Mouse (Mus musculus) forebrain, embryonic 16.5 days (tissue): ENCODE results near the gene Ccr1. TPM values are rescaled to one million over a fixed set of nuclear protein-coding genes. Genes with fewer than 3 reads are reported as not detected.

ENCODE experiments used
- ATAC-seq: fragments of 200-750 bp; cut with Nextera tagmentation; 2 replicates; pipeline ENCODE4 v1.8.0; 2017; ENCODE audit warnings: mild to moderate bottlenecking, moderate library complexity
- H3K27ac ChIP-seq: fragments of 300-500 bp; sonication (generic); 2 replicates; pipeline ENCODE4 v1.5.1; 2014; ENCODE audit warnings: low read length, control low read depth
- H3K27me3 ChIP-seq: fragments of 300-500 bp; sonication (generic); replicated peaks from 2 replicates; pipeline ENCODE4 v1.6.1; 2014; ENCODE audit warnings: low read length; ENCODE audit not compliant: control insufficient read depth, insufficient read depth
- H3K36me3 ChIP-seq: fragments of 300-500 bp; sonication (generic); 2 replicates; pipeline ENCODE4 v1.6.1; 2014; ENCODE audit not compliant: control insufficient read depth, insufficient read depth
- H3K4me1 ChIP-seq: fragments of 300-500 bp; sonication (generic); replicated peaks from 2 replicates; pipeline ENCODE4 v1.6.1; 2014; ENCODE audit warnings: low read length; ENCODE audit not compliant: control insufficient read depth, insufficient read depth
- H3K4me2 ChIP-seq: fragments of 300-500 bp; sonication (generic); 2 replicates; pipeline ENCODE4 v1.6.1; 2014; ENCODE audit warnings: mild to moderate bottlenecking, low read length, control low read depth
- H3K4me3 ChIP-seq: fragments of 300-500 bp; sonication (generic); replicated peaks from 2 replicates; pipeline ENCODE4 v1.5.1; 2014; ENCODE audit warnings: mild to moderate bottlenecking, low read length, control low read depth
- H3K9ac ChIP-seq: fragments of 300-500 bp; sonication (generic); replicated peaks from 2 replicates; pipeline ENCODE4 v1.6.1; 2014; ENCODE audit warnings: low read depth, low read length, control low read depth
- H3K9me3 ChIP-seq: fragments of 300-500 bp; sonication (generic); 2 replicates; pipeline ENCODE4 v1.6.1; 2016; ENCODE audit warnings: low read length; ENCODE audit not compliant: control insufficient read depth
- WGBS: fragments of 180-500 bp; shearing (Covaris S2); extraction: QIAGEN DNeasy Blood & Tissue Kit; methylation state at CpG from one replicate; pipeline ENCODE4 v1.1.7; 2014; 5-methylcytosine and 5-hydroxymethylcytosine counted together
- polyA plus RNA-seq: library from polyadenylated mRNA; unstranded; fragments of >200 nt; fragmentation: Nextera tagmentation; extraction: Ambion mirVana; gene quantifications from 2 replicates; pipeline ENCODE4 v1.2.1, GENCODE M21; 2015

The Ccr1 gene
- polyA plus RNA-seq, result 0.39 and 0.70 TPM in 2 replicates

DNA sequence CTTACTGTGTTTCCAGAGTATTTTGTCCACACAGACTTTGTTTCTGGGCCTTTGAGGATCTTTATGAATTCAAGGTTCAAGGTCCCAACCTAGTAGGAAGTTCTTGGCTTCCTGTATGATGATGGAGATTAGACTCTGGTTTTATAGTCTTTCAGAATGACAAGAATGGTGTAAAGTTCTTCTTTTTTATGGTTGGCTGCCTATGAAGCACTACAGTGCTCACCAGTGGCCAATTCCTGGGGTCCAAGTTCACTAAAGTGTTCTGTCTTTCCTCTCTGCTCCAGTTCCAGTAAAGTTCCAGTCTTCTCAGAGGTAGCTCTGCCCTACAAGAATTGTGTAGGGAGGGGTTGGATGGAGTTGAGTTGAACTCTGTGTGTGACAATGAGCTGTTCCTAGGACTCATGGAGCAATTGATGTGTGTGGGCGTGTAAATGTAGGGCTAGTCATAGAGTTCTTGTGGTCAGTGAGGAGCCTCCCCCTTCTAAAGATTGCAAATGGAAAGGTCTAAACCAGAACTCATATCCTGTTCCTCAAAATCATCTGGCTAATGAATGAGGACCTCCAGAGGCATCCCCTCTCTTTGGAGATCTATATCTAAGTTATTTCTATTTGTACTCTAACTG is at the start of gene Ccr1:
Gene Ccr1, minus strand, starts transcription at position 403 of the 623 bp plus-strand sequence.
- no peak for ATAC-seq

DNA sequence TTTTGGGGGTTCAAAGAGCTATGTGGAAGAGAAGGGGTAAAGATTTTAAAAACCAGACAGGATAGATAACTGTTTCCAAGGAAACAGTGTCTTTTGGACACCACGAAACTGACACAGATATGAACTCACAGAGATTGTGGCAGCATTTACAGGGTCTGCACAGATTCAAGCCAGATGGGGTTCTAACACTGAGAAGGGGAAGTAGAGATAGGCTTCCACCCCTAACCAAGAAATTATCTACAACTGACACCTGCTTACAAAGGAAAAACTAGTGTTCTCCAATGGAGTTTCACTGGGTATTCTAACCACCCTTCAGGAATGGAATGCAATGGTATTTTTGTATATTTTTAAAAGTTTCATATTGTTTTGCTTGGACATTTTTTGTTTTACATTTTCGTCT is 47.6 kb upstream of the Ccr1 start:
- no peaks in the 10 kb centered on the region for H3K4me1 ChIP-seq
- no peak overlapping the region for H3K9ac ChIP-seq
- H3K27ac ChIP-seq, result no peak overlapping the region
- no peaks in the 10 kb centered on the region for H3K9me3 ChIP-seq
- H3K4me2 ChIP-seq, result no peak overlapping the region
- H3K27me3 ChIP-seq, result no peaks in the 10 kb centered on the region
- H3K4me3 ChIP-seq, result no peak overlapping the region
- ATAC-seq, result no peak
- no peaks in the 10 kb centered on the region for H3K36me3 ChIP-seq
- WGBS, result 77% methylated on average over 2 of the region's 2 CpGs

More for the DNA sequence above, at the start of gene Ccr1:
- Histone ChIP-seq H3K36me3 (no peaks in the 10 kb centered on the region), H3K27me3 (no peaks in the 10 kb centered on the region), H3K4me1 (no peaks in the 10 kb centered on the region), H3K4me2 (no peak within 1 kb of the TSS), H3K4me3 (no peak within 1 kb of the TSS), H3K9ac (no peak within 1 kb of the TSS), H3K27ac (no peak within 1 kb of the TSS), H3K9me3 (no peaks in the 10 kb centered on the region)
- WGBS, result 89% methylated on average over 1 of the region's 1 CpGs

DNA sequence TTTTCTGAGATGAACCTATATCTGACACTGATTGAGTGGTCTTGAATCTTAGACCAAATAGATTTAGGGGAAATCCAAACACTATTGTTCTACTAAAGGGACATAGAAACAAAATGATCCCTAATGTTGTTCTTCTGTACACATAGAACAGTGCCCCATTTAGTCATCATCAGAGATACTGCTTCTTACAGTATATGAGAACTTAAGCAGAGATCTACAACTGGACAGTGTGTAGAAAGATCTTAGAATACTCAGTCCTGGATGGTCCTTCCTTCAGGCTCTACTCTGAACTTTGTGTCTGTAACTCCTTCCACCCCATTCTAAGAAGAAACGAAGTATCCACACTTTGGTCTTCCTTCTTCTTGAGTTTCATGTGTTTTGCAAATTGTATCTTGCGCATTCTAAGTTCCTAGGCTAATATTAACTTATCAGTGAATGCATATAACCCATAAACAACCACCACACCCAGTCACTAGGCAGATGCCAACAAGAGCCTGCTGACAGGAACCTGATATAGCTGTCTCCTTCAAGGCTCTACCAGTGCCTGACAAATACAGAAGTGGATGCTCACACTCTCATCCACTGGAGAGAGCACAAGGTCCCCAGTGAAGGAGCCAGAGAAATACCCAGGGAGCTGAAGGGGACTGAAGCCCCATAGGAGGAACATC is 46.6 kb upstream of the Ccr1 start:
- no peaks in the 10 kb centered on the region for H3K36me3 ChIP-seq
- H3K9ac ChIP-seq, result no peak overlapping the region
- no peaks in the 10 kb centered on the region for H3K27me3 ChIP-seq
- no peaks in the 10 kb centered on the region for H3K4me1 ChIP-seq
- H3K4me2 ChIP-seq, result no peak overlapping the region
- no peak for ATAC-seq
- WGBS, result 84% methylated on average over 2 of the region's 2 CpGs
- no peaks in the 10 kb centered on the region for H3K9me3 ChIP-seq
- H3K27ac ChIP-seq, result no peak overlapping the region
- no peak overlapping the region for H3K4me3 ChIP-seq

DNA sequence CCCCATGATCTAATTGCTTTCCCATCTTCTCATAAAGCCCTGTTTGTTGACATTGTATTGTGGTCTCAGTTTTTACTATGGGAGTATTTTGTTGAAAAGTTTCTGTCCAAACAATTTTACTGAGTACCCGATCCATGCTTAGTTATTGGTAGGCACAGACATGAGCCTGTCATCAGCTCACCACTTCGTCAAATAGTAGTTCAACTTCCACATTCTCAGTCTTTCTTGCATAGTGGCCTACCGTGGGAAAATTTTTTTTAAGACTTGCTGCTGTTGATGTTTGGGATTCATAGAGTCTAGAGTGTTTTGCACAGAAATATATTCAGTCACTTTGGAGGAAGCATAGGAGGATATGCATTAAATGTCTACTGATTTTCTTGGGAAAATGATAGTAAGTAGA is 44.8 kb upstream of the Ccr1 start:
- H3K36me3 ChIP-seq, result no peaks in the 10 kb centered on the region
- no peaks in the 10 kb centered on the region for H3K27me3 ChIP-seq
- ATAC-seq, result no peak
- no peaks in the 10 kb centered on the region for H3K9me3 ChIP-seq
- H3K4me2 ChIP-seq, result no peak overlapping the region
- H3K4me1 ChIP-seq, result no peaks in the 10 kb centered on the region
- H3K9ac ChIP-seq, result no peak overlapping the region
- 86% methylated on average over 3 of the region's 3 CpGs for WGBS
- no peak overlapping the region for H3K27ac ChIP-seq
- H3K4me3 ChIP-seq, result no peak overlapping the region

DNA sequence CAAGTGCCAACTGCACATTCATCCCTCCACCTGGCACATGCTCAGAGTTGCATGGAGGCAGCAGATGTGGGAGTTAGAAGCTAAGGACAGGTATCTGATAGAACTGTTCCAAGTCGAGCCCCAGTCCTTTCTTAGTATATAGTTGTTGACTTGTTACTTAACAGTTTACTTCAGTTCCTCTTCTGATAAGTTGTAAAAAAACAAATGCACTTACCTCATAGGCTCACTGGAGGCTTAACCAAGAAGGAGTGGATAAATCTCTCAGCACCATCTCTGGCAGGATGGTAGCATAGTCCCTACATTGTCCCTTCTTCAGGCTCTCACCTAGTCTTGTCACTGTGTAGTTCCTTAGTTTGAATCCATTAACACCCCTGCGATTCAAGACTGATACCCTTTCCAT is 44.2 kb upstream of the Ccr1 start:
- Histone ChIP-seq H3K9ac (no peak overlapping the region), H3K4me2 (no peak overlapping the region), H3K27me3 (no peaks in the 10 kb centered on the region), H3K4me1 (no peaks in the 10 kb centered on the region), H3K27ac (no peak overlapping the region), H3K36me3 (no peaks in the 10 kb centered on the region), H3K4me3 (no peak overlapping the region), H3K9me3 (no peaks in the 10 kb centered on the region)
- no peak for ATAC-seq
- WGBS, result 78% methylated on average over 2 of the region's 2 CpGs

DNA sequence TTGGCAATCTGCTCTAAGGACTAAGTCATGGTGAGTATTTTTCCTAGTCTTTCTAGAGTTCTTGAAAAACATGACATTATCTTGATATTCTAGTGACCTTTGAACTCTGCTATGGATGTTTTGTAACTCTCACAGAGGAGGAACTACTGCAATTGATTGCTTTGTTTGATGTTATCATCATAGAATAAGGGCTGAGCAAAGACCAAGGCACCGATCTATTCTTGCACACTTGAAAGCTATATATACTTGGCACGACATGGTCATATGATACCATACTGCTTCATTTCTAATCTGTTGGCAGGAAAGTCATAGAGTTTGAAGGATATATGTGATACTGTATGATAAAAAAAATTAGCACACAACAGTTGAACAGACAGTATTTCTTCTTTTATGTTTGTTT is 31.3 kb upstream of the Ccr1 start:
- H3K4me3 ChIP-seq, result no peak overlapping the region
- H3K4me1 ChIP-seq, result no peaks in the 10 kb centered on the region
- no peaks in the 10 kb centered on the region for H3K36me3 ChIP-seq
- no peak overlapping the region for H3K27ac ChIP-seq
- ATAC-seq, result no peak
- 93% methylated on average over 2 of the region's 2 CpGs for WGBS
- H3K9me3 ChIP-seq, result no peaks in the 10 kb centered on the region
- H3K27me3 ChIP-seq, result no peaks in the 10 kb centered on the region
- no peak overlapping the region for H3K9ac ChIP-seq
- no peak overlapping the region for H3K4me2 ChIP-seq

DNA sequence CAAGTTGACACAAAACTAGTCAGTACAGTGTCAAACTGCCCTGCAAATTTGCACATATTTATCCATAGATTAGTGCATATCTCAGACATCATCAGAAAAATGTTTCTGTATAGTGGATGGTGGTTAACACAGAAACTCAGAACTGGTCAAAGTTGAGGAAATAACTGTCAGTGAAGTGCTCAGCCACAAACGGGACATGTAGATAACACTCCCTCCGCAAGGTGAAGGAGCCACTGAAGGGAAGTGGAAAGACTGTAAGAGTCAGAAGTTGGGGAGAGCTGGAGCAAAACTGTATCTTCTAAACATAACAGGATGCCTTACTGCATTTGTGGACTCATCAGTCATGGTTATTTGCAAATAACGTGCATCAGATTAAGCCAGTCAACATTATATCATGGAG is 29.2 kb upstream of the Ccr1 start:
- no peak overlapping the region for H3K4me2 ChIP-seq
- H3K9ac ChIP-seq, result no peak overlapping the region
- H3K27me3 ChIP-seq, result no peaks in the 10 kb centered on the region
- no peaks in the 10 kb centered on the region for H3K4me1 ChIP-seq
- H3K36me3 ChIP-seq, result no peaks in the 10 kb centered on the region
- no peak for ATAC-seq
- no peak overlapping the region for H3K27ac ChIP-seq
- H3K9me3 ChIP-seq, result no peaks in the 10 kb centered on the region
- H3K4me3 ChIP-seq, result no peak overlapping the region
- 85% methylated on average over 3 of the region's 3 CpGs for WGBS

DNA sequence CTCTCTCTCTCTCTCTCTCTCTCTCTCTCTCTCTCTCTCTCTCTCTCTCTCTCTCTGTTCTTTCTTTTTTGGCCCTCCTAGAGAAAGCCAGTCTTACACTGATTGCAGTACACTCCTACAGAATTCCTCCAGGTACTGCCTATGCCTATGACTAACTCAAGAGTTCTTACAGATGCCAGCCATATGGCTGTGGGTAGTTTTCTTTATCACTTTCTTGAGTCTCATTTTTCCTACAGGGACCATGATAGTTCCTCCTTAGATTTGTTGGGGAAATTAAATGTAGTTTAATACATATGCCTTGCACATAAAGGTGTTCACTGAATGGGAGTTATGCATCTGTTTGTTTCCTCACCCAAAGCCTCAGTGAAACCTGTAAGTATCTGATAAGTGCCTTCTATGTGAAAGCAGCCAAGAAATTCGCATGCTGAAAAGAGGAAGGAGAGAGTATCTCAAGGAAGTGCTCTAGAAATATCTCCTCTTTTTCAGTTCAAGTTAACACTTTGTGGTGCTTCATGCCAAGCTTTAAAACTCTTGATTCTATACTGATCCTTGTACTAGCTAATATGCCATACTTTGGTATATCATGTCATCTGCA is 22.9 kb upstream of the Ccr1 start:
- Histone ChIP-seq H3K4me1 (no peaks in the 10 kb centered on the region), H3K4me3 (no peak overlapping the region), H3K27me3 (no peaks in the 10 kb centered on the region), H3K4me2 (no peak overlapping the region), H3K9me3 (no peaks in the 10 kb centered on the region), H3K36me3 (no peaks in the 10 kb centered on the region), H3K27ac (no peak overlapping the region), H3K9ac (no peak overlapping the region)
- 74% methylated on average over 1 of the region's 1 CpGs for WGBS
- no peak for ATAC-seq

DNA sequence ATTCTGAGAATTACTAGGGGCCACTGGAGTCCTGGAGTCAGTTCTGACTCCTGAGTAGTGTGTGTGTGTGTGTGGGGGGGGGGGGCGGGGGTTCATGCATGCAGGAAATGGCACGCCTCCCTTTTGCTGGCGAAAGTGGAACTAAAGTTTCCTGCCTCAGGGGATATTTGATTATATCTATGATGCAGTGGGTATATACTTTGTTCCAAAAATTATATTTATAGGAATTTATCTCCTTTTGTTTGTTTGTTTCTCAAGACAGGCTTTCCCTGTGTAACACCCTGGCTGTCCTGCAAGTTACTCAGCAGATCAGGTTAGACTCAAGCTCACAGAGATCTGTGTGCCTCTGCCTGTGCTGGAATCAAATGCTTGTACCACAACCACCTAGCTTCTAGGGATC is 21.2 kb upstream of the Ccr1 start:
- Histone ChIP-seq H3K9me3 (no peaks in the 10 kb centered on the region), H3K36me3 (no peaks in the 10 kb centered on the region), H3K4me1 (no peaks in the 10 kb centered on the region), H3K27me3 (no peaks in the 10 kb centered on the region), H3K4me2 (no peak overlapping the region), H3K9ac (no peak overlapping the region), H3K4me3 (no peak overlapping the region), H3K27ac (no peak overlapping the region)
- 81% methylated on average over 3 of the region's 3 CpGs for WGBS
- ATAC-seq, result no peak
